Mouse (Mus musculus) central nervous system, embryonic 14 days (tissue): ENCODE results near the gene Dhx29. TPM values are rescaled to one million over a fixed set of nuclear protein-coding genes. Genes with fewer than 3 reads are reported as not detected.

ENCODE experiments used
- polyA plus RNA-seq: library from polyadenylated mRNA; depleted of rRNA; stranded (reverse); fragments of >200 nt; gene quantifications from 2 replicates; pipeline ENCODE4 v1.2.3, GENCODE M21; 2012; rRNA removed

Gene Dhx29
- 15.1 and 17.5 TPM in 2 replicates for polyA plus RNA-seq

GRCm38 (mm10) chr13:112927287-112928001 lies at the start of gene Dhx29, which contains the start of gene Mtrex:
Gene Dhx29 (plus strand): TSS chr13:112927454.
Gene Mtrex (minus strand): TSS chr13:112927398.

GRCm38 (mm10) chr13:112987532-112987943 lies 60.3 kb downstream of the Dhx29 start, which contains the start of gene Ccno:
Gene Ccno (plus strand): TSS chr13:112987802.

GRCm38 (mm10) chr13:112993531-112994152 lies 66.4 kb downstream of the Dhx29 start, which contains the start of gene Mcidas:
Gene Mcidas (plus strand): TSS chr13:112993845.

Other genes with a start within 250 kb of the Dhx29 start
- gene Plpp1, start 126.7 kb upstream of the Dhx29 start, polyA plus RNA-seq: 28.9 and 35.1 TPM in 2 replicates
- 59.4 and 67.2 TPM in 2 replicates for gene Mtrex, start 56 bp upstream of the Dhx29 start, polyA plus RNA-seq
- gene Ccno, start 60.3 kb downstream of the Dhx29 start, polyA plus RNA-seq: 3.0 and 3.2 TPM in 2 replicates
- 1.1 TPM in 2 replicates for gene Mcidas, start 66.4 kb downstream of the Dhx29 start, polyA plus RNA-seq
- gene Cdc20b, start 107.7 kb downstream of the Dhx29 start, polyA plus RNA-seq: 1.0 and 1.2 TPM in 2 replicates
- 43.2 and 53.4 TPM in 2 replicates for gene Gpx8, start 119.0 kb downstream of the Dhx29 start, polyA plus RNA-seq
- not detected in 2 replicates for gene Gzma, start 173.5 kb downstream of the Dhx29 start, polyA plus RNA-seq